Mouse (Mus musculus): ENCODE results near the gene Hspb11.

The Hspb11 gene

DNA sequence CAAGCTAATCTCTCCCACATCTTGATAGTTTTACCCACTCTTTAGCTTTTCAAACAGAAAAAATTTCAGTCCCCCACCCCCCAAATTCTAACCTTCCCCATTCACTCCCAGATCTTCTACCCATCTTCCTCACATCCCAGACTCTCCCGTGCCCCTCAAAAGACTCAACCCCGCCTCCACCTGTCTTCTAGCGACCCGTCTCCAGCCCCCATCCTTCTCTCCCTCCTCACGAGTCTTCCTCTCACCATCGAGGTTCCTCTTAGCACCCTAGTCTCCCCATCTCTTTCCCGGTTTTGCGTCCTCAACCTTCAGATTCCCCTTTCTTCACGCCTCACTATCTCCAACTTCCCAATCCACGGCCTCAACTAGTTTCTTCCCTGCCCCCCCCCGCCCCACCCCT, 871 bp upstream of the Hspb11 start:
- DNase-seq, result no peak

DNA sequence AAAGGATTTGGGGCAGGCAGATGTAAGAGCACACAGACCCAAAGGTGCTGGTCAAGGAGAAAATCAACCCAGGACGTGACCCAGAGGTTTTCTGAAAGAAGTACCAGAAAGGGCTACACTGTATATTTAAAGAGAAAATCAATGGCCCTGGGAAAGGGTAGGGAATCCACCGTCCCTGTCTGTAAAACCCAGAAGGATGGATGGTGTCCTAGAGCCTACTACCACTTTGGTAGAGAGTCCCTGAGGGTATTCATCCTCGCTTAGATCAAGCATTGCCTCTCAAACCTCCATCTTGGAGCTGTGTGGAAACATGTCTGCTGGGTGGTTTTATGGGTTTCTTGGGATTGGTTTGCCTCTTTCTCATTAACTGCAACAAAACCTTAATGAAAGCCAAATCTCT, 1.0 kb downstream of the Hspb11 start:
- DNase-seq, result no peak

DNA sequence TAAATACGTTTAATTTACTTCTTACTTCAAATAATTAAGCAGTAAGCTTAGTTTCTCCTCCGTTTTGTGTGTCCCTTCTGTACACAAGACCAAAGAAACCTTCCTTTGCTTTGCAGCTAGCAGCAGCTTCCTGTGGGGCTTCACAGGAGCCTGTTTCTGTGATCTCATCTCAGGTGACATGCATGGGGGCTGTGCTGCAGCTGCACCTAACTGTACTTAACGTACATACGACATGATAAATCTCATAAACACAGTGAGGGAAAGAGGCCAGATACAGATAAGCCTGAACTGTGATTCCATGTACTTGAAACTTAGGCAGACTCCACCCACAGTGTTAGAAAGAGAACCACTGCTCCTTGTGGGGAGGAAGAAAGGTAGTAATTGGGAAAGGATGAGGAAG, 6.6 kb downstream of the Hspb11 start:
- no peak for DNase-seq

DNA sequence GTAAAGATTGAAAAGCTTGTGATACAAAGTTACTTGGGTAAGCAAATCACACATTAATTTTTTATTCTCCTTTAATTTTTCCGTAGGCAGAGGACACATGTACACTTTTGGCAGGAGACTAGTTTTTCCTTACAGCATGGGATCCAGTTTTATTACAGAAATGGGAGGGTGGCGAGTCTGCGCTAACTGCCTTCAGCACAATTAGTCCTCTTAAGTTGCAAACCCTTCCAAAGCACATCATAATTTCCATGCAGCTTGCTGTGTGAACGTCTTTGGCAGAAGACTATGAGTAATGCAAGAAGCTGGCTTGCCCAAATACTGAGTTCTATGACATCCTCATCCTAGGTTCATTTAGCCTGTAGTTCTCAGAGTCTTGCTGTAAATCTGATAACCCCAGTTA, 20.3 kb downstream of the Hspb11 start:
- DNase-seq, result no peak

DNA sequence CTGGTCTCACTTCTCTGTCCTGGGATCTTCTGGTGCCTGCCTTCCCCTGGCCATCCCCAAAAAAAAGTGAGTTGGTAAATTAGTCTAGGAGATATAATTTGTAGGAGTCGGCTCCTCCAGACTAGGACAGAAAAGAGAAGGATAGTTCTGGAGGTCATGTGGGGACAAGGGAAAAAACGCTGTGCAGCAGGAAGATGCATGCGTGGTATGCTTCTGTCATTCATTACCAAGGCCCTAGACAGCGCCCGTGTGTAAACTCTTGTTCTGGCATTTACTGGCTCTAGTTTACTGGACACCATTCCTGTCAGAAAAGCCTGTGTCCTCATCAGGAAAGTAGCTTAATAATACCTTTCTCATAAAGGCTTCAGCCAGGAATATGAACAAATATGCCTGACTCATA, 21.1 kb downstream of the Hspb11 start:
- peak; percentile 41 to 68 for DNase-seq

DNA sequence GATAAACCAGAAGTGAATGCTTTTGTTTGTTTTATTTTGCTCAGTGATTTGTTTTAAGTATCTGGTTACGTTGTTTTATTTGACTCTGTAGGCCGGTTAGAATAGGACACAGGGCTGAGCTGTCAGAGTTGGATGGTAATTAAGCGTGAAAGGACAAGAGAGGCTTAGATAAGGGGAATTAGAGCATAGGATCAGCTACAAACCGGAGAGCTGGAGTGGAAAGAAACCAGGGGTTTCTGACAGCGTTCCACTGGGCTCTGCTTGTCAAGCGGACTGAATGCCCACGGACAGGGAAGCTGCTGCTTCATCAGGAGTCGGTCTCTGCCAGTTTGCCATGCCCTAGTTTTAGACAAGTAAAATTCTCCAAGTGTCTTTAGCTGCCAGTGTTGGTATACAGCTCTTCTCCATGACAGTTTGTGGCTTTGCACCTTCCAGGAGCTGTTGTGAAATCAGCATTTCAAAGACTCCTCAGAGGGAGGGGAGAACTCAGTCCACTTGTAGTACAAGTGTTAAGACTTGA, 24.9 kb downstream of the Hspb11 start:
- no peak for DNase-seq

DNA sequence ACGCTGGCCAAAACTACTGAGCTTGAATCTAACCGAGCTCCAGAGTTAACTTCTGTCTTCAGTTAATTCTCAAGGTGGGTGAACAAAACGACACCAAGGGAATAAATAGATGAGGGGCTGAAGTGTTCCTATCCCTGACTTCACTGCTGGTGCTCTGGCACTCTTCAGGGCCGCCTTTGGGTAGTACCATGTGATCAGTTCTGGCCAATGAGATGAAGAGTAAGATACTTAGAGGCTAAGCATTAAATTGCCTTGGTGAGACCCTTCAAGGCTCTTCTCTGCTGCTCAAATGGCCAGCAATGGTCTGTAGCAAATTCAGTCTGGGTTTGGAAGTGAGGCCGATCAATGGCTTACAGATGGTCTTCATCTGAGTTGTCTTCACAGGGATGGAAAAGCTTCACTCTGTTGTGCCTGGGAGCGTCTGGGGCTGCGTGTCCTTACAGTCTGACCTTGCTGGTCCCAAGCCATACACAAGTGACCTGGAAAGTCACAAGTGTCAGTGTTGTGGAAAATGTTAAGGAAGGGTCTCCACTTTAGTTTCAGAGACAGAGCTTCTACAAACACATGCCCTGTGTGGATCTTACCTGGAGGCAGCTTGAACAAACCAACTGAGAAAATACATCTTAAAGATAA, 27.6 kb downstream of the Hspb11 start:
- no peak for DNase-seq

DNA sequence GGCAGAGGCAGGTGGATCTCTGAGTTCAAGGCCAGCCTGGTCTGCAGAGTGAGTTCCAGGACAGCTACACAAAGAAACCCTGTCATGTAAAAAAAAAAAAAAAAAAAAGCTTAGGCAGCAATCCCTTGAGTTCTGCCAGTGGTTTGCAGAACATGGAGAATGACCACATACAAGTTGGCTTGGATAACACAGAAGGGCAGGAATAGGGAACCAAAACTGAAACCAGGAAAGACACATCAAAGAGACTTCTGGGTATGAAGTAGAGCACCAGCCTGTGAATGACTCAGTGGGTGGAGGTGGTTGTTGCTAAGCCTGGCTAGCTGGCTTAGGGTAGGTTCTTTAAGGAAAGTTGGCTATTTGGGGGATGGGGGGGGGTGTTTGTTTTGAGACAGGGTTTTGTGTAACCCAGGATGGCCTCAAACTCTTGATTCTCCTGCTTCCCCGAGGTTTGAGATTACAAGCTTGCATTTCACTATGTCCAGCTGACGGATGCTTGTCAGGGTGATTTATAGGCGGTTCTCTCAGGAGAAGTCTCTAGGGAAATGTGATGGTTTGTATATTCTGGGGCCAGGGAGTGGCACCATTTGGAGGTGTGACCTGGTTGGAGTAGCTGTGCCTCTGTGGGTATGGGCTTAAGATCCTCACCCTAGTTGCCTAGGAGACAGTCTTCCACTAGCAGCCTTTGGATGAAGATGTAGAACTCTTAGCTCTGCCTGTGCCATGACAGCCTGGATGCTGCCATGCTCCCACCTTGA, 32.2 kb downstream of the Hspb11 start:
- no peak for DNase-seq

DNA sequence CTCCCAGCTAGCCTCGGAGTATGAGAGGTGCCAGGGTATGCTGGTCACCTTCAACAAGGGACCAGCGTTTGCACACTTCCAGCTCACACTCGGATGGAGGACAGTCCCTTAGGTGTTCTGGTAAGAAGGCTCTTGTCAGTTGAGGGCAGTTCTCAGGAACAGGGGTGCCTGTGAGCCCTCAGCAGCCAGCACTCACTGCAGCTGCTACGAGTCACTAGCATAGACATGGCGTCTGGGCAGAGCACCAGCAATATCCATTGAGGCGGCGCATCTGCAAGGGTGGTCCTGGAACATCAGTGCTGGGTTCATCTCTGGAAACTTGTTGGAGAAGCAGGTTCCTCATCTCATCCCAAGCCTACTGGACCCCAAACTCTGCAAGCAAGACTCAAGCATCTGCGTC, 33.0 kb downstream of the Hspb11 start:
- no peak for DNase-seq

DNA sequence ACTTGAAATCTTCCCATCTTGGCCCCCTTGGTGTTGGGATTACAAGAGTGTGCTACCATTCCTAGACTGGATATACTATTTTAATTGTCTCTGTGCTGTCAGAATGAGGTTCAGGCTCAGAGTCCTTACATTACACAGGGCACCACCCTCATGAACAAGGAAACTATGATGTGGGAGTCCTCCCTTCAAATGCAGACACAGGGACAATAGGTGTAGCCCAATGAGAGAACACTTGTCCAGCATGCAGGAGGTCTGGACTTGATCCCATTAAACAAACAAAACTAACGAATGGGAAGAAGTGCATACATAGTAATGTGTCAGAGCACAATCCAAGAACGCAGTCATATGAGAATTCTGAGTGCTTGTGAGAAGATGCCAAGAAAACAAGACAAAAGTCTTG, 34.1 kb downstream of the Hspb11 start:
- no peak for DNase-seq

DNA sequence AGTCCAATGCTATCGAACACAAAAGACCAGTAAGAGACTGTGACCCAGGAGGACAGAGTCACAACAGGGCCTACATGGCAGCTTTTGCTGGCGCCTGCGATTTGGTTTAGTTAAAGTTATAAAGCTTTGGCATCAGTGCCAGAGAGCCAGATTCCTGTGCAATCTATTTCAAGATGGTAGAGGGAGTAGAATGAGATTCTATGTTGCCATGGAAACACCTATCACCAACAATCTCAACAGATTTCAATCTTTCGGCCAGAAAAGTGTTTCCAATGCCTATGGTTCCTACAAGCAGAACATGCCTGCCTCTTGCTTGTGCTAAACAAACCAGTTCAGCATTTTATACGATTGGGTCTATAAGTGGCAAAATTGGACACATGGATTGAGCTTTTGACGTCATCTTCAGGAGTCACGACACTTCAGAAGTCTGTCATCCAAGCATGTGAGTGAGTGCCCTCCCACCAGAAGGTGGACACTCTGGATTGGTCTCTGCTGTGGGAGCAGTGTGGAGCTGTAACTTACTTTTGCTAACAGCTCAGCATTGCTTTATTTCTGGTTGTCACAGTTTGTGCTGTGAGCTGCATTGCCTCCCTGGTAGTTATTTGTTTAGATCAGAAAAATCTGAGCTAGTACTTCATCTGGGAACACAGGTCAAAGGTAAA, 38.3 kb downstream of the Hspb11 start:
- no peak for DNase-seq

DNA sequence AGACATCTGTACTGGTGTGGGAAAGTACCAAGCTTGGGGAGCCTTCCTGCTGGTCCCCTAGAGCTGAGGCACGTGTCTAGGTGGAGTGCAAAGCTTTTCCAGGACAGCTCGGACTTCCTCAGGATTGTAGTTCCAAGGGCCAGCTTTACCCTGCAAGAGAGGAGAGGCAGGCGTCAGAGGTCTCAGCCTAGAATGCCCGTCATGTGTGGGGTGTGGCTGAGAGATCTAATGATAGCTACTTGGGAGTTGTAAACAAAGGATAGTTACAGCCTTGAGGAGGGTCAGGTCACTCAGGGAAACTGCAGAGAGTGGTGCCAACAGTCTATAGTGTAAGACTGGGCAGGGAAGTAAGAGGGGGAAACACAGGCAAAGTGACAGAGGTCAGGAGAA, 38.9 kb downstream of the Hspb11 start:
- no peak for DNase-seq

DNA sequence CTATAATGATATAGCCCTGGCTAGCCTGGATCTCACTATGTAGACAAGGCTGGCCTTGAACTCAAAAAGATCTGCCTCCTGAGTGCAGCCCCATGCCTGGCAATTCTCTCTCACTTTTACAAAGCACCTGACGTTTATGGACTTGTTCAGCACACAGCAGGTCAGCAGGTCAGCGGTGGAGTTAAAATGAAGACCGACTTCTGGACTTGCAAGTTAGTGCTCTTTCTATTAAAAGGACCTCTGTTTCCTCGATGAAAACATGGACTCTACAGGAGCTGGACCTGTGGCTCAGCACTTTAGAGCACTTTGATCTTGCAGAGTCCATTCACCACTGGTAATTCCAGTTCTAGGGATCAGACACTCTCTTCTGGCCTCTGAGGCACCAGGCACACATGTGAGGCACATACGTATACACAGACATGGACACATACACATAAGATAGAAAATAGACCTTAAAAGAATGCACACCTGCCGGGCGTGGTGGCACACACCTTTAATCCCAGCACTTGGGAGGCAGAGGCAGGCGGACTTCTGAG, 44.7 kb downstream of the Hspb11 start:
- DNase-seq, result peak; percentile 45 to 68

DNA sequence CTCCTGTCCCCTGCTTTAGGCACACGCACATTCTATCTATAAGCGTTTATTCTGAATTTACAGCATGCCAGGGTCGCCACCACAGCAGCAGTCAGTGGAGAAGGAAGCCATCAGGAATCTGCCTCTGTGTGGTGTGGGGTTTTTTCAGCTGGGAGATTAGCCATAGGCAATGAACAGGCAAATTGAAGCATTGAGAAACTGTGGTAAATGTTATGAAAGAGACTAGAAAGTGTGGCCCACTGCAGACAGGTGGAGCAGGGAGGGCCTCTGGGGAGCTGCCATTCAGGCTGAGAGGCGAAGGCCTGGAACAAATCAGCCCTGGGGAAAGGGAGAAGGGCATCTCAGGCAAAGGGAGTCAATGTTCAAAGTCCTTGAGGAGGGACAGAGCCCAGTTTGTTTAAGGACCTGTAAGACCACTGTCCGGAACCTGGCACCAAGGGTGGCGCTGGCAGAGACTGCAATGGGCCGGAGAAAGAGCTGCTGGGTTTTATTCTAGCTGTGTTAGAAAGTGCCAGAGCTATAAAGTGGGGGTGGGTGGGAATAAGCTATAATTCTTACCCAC, 46.5 kb downstream of the Hspb11 start:
- peak; percentile 69 to 87 for DNase-seq

DNA sequence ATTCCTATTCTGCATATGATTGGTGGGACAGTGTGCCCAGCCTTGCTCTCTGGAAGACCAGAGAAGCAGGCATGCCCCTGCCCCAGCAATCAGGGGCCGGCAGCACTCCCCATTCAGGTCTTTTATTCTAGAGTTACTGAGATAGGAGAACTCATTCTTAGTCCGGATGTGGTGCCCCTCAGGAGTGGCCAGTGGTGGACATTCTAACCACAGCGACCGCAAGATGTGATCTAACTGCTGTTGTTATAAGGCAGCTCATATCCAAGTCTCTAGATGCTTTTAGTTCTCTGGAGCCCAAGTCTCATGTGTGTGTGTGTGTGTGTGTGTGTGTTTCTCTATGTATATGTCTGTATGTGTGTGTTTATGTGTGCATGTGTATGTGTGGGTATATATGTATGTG, 47.0 kb downstream of the Hspb11 start:
- no peak for DNase-seq

DNA sequence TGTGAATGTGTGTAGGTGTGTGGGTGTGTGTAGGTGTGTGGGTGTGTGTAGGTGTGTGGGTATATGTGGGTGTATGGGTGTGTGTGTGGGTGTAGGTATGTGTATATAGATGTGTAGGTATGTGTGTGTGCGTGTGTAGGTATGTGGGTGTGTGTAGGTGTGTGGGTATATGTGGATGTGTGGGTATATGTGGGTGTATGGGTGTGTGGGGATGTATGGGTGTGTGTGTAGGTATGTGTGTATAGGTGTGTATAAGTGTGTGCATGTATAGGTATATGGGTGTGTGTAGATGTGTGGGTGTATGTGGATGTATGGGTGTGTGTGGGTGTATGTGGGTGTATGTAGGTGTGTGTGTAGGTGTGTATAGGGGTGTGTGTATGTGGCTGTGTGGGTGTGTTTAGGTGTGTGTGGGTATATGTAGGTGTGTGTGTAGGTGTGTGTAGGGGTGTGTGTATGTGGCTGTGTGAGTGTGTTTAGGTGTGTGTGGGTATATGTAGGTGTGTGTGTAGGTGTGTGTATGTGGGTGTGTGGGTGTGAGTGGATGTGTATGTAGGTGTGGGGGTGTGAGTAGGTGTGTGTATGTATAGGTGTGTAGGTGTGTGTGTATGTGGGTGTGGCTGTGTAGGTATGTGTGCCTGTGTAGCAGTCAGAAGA, 47.6 kb downstream of the Hspb11 start:
- no peak for DNase-seq

DNA sequence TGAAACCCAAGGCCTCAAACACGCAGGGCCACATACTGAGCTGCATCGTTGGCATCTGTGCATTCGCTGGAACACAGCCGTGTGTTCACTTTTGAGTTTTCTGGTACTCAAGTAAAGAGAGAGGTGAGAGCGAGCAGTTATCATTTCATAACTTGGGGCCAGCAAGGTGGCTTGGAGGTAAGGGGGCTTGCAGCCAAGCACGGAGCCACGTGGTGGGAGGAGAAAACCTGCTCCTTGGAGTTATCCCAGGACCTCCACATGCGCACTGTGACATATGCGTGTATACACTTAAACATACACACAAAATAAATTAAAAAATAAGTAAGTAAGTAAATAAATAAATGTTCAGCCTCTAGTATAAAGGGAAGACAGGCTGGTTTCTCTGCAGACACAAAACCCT, 48.8 kb downstream of the Hspb11 start:
- no peak for DNase-seq

DNA sequence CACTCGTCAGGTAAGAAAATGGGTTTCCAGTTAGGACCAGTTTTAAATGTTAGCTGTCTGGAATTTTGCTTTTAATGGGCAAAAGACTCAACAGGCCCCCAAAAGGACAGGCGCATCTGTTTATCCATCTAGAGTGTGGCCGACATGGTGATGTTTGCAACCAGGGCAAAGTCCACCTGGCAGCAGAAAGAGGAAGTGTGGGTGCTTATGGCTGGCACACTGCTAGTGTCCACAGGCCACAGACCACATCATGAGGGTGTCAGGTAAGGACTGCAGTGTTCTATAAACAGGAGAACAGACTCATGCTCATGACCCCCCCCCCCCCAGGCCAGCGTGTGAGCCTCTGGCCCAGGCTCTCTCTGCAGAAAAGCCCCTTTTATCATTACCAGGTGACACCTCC, 49.4 kb downstream of the Hspb11 start:
- peak; percentile 71 for DNase-seq

DNA sequence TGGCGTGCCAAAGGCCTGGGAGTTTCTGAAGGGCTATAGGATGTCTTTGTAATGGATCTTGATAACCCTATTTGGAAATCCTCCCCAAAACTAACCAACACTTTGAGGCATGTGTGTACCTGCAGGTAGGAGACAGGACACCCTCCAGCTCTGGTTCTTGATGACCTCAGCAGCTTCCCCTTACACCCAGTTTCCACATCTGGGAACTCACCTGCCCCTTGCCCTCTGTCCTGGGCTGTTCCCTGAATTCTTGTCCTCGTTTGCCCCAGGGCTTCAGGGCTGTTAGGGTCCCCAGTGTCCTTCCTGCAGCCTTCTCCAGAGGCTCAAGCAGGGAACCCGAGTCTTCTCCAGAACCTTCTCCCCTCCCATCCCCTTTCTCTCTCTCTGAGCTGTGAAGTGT, 50.1 kb downstream of the Hspb11 start:
- DNase-seq, result peak in 1 of 2 experiments; percentile 40

DNA sequence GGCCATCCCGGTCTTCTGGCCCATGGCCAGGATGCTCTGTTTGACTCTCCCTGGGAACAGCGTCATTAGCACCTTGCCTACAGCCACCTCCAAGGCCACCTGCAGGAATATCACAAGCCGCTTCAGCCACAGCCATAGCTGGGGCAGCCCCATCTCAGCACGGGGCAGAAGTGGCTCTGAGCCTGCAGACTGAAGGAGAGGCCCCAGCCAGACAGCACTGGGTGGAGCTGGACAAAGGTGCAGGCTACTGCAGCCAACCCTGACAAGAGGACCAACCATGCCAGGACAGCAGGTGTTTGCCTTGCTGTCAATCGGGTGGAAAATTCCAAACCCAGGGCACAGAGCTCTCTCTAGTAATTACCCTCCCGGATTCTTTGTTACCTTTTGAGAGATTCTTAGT, 53.6 kb downstream of the Hspb11 start, which contains the start of gene Dio1:
Gene Dio1, minus strand, starts transcription at position 204 of the 400 bp plus-strand sequence.
- peak; percentile 79 to 84 for DNase-seq

DNA sequence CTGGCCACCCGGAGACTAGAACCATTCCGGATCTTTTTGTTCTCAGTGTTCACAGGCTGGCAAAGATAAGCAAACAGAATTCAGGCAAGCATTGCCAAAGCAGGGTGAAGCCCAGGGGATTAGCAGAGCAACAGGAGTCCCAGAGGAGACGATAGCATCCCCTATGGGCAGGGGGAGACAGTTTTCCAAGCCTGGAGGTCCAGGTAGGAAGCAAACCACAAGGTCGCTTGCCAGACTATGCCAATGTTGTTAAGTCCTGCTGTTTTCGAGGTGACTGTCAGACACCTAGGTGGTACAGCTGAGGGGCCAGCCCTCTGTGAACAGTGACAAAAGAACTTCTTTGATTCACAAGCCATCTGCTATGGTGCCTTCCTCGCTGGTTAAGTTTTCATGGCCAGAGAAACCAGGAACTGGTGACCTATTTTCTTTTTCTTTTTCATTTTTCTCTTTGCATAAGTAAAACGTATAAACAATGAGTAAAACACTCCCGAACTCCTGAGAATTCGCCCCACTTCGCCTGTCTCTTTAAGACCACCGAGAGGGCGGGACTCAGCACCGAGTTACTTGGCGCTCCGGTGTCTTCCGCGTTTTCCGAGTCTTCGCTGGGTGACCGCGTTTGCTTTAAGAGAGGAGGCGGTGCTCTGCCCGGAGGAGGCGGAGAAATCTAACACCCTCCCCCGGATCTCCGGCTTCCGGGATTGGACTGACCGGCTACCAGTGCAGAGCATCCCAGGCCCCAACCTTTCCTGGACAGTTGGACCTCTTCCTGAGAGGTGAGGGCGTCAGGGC, 60.5 kb downstream of the Hspb11 start, which contains the start of gene Yipf1:
Gene Yipf1, plus strand, starts transcription at position 674 of the 789 bp plus-strand sequence.
- peak; percentile 92 to 95 for DNase-seq

DNA sequence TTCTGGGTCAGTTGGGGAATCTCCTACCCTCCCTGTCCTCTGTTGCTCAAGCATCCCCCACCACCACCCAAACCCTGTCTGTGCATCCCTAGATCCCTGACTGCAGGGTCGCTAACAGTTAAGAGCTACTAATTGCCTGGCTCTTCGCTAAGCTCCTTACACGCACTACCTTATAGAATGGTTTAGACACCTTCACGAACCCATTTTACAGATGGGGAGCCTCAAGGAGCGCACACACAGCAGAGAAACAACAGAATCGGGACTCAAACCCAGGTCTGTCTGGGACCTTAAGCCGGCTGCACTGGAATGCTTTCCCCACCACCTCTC, 61.0 kb downstream of the Hspb11 start:
- no peak for DNase-seq

All from kidney, adult 8-10 months (tissue).